8 mouse cellular contexts compared by ENCODE assay signal in genomic region chr11:69580572-69581146, GRCm38 (mm10). TPM values are rescaled to one million over a fixed set of nuclear protein-coding genes. Genes with fewer than 3 reads are reported as not detected.
A peak's percentile ranks its signal among the peaks of the same experiment; 100 is the strongest.
DNase-seq lines count a peak whose midpoint lies in the region; ATAC-seq and TF ChIP-seq lines count a peak whose summit lies in the region.

No protein-coding gene starts in this region.

- no peak for DNase-seq in left cerebral cortex, adult 2 months (ENCODE audit: extremely low spot score in 1 of 2, low spot score in 2 of 2)
- no peak for DNase-seq in left cerebral cortex, adult 8-10 months (ENCODE audit: low spot score in 2 of 2)
- no peak for DNase-seq in embryonic facial prominence, embryonic 14.5 days (ENCODE audit: low spot score)
- no peak for DNase-seq in limb, embryonic 10.5 days (ENCODE audit: low spot score)
- DNase-seq in embryo, embryonic 10 days (ENCODE audit: low spot score), result no peak
- no peak for DNase-seq in gastrocnemius, adult 8-10 months (ENCODE audit: low spot score in 2 of 2)

- H3K4me1 ChIP-seq in embryonic facial prominence, embryonic 14.5 days (ENCODE audit: control insufficient read depth, insufficient read depth, low read length), result peaks cover 22% of the 10 kb centered on the region
- H3K4me1 ChIP-seq in limb, embryonic 10.5 days, result peaks cover 36% of the 10 kb centered on the region
- peaks cover 48% of the 10 kb centered on the region for H3K4me1 ChIP-seq in neural tube, embryonic 13.5 days (replicated peaks)

- intact Hi-C loops in left cerebral cortex, adult 2 months (cut with DNase I), result loop anchor here (1.0 to 5.0 kb wide), 2 partner anchors 25 to 163 kb away; partner anchors contain the start of gene Atp1b2

- no peak for ATAC-seq in embryonic facial prominence, embryonic 14.5 days (ENCODE audit: low read depth)
- peak; percentile 8 for ATAC-seq in neural tube, embryonic 13.5 days (ENCODE audit: low read depth)
- no peak for ATAC-seq in inflammation-experienced regulatory T-cells, adult 6 months

- TF ChIP-seq CTCF in left cerebral cortex, adult 2 months (IDR thresholded peaks at IDR 0.05), result no peak

- H3K4me3 ChIP-seq in left cerebral cortex, adult 2 months, result peak overlapping the region; percentile 91
- H3K4me3 ChIP-seq in embryonic facial prominence, embryonic 14.5 days (ENCODE audit: low read depth, low read length), result peak overlapping the region; percentile 73
- H3K4me3 ChIP-seq in limb, embryonic 10.5 days, result peak overlapping the region; percentile 71
- peak overlapping the region; percentile 75 for H3K4me3 ChIP-seq in neural tube, embryonic 13.5 days

- H3K27me3 ChIP-seq in embryonic facial prominence, embryonic 14.5 days (replicated peaks; ENCODE audit: control insufficient read depth, insufficient read depth, low read length), result no peaks in the 10 kb centered on the region
- no peaks in the 10 kb centered on the region for H3K27me3 ChIP-seq in limb, embryonic 10.5 days (ENCODE audit: low read depth, poor library complexity, severe bottlenecking)
- H3K27me3 ChIP-seq in neural tube, embryonic 13.5 days, result no peaks in the 10 kb centered on the region

- peak overlapping the region; percentile 84 for H3K9ac ChIP-seq in embryonic facial prominence, embryonic 14.5 days (ENCODE audit: low read depth, low read length)
- peak overlapping the region; percentile 79 for H3K9ac ChIP-seq in neural tube, embryonic 13.5 days

- H3K27ac ChIP-seq in left cerebral cortex, adult 2 months, result peak overlapping the region; percentile 97
- H3K27ac ChIP-seq in embryonic facial prominence, embryonic 14.5 days (replicated peaks; ENCODE audit: low read depth, low read length), result peak overlapping the region; percentile 97
- H3K27ac ChIP-seq in limb, embryonic 10.5 days, result peak overlapping the region; percentile 95
- H3K27ac ChIP-seq in neural tube, embryonic 13.5 days (replicated peaks), result peak overlapping the region; percentile 91

- H3K4me2 ChIP-seq in embryonic facial prominence, embryonic 14.5 days (ENCODE audit: low read depth, low read length), result peak overlapping the region; percentile 69
- H3K4me2 ChIP-seq in neural tube, embryonic 13.5 days, result peak overlapping the region; percentile 83

- under 1% methylated on average over 25 of the region's 25 CpGs for WGBS in embryonic facial prominence, embryonic 14.5 days
- WGBS in limb, embryonic 10.5 days, result under 1% methylated on average over 25 of the region's 25 CpGs
- under 1% methylated on average over 25 of the region's 25 CpGs for WGBS in neural tube, embryonic 13.5 days

- H3K9me3 ChIP-seq in embryonic facial prominence, embryonic 14.5 days (ENCODE audit: control insufficient read depth, low read length), result no peaks in the 10 kb centered on the region
- no peaks in the 10 kb centered on the region for H3K9me3 ChIP-seq in limb, embryonic 10.5 days (replicated peaks)
- no peaks in the 10 kb centered on the region for H3K9me3 ChIP-seq in neural tube, embryonic 13.5 days

- peaks cover 14% of the 10 kb centered on the region; the same call in 1 of the 2 replicates for H3K36me3 ChIP-seq in embryonic facial prominence, embryonic 14.5 days (ENCODE audit: control insufficient read depth, insufficient read depth, low read length)
- peaks cover 48% of the 10 kb centered on the region for H3K36me3 ChIP-seq in limb, embryonic 10.5 days
- no peaks in the 10 kb centered on the region for H3K36me3 ChIP-seq in neural tube, embryonic 13.5 days

RNA-seq across cellular contexts. Expression of gene Trp53, which starts 0.5 kb away (rescaled TPM):
- 10 to 100 TPM; 23.7 TPM for total RNA-seq in left cerebral cortex, adult 2 months (2021)
- 10 to 100 TPM; 26.6 to 32.6 (median 28.2) TPM for total RNA-seq in left cerebral cortex, adult 8-10 months (2022)
- polyA plus RNA-seq in embryonic facial prominence, embryonic 14.5 days (2014; fragmentation: Nextera tagmentation; extraction: Ambion mirVana), result 111 and 133 TPM in 2 replicates
- 243 and 267 TPM in 2 replicates for polyA plus RNA-seq in limb, embryonic 10.5 days (2016; fragmentation: Nextera tagmentation; extraction: Ambion mirVana)
- 76.0 and 77.6 TPM in 2 replicates for polyA plus RNA-seq in neural tube, embryonic 13.5 days (2015; fragmentation: Nextera tagmentation; extraction: Ambion mirVana)
- 100 to 1,000 TPM; 193 to 355 (median 324) TPM for polyA plus RNA-seq in inflammation-experienced regulatory T-cells, adult 6 months (2017; shearing (Covaris generic))
- total RNA-seq in gastrocnemius, adult 8-10 months (2022), result 10 to 100 TPM; 12.6 to 17.2 (median 13.8) TPM

RNA-seq across cellular contexts. Expression of gene Wrap53, which starts 0.6 kb away (rescaled TPM):
- 10 to 100 TPM in 1 of 2 experiments, 1 to 10 TPM in 1; 7.6 to 10.5 TPM for total RNA-seq in left cerebral cortex, adult 2 months (2021)
- 10 to 100 TPM; 10.1 to 13.8 (median 11.3) TPM for total RNA-seq in left cerebral cortex, adult 8-10 months (2022)
- 18.4 and 19.8 TPM in 2 replicates for polyA plus RNA-seq in embryonic facial prominence, embryonic 14.5 days (2014; fragmentation: Nextera tagmentation; extraction: Ambion mirVana)
- polyA plus RNA-seq in limb, embryonic 10.5 days (2016; fragmentation: Nextera tagmentation; extraction: Ambion mirVana), result 52.3 and 52.8 TPM in 2 replicates
- polyA plus RNA-seq in neural tube, embryonic 13.5 days (2015; fragmentation: Nextera tagmentation; extraction: Ambion mirVana), result 18.1 and 19.7 TPM in 2 replicates
- 10 to 100 TPM; 22.0 to 32.2 (median 25.7) TPM for polyA plus RNA-seq in inflammation-experienced regulatory T-cells, adult 6 months (2017; shearing (Covaris generic))
- 1 to 10 TPM; 3.3 to 4.4 (median 3.7) TPM for total RNA-seq in gastrocnemius, adult 8-10 months (2022)

RNA-seq across cellular contexts. Expression of gene Efnb3, which starts 20.7 kb away (rescaled TPM):
- 10 to 100 TPM; 46.6 to 63.0 TPM for total RNA-seq in left cerebral cortex, adult 2 months (2021)
- total RNA-seq in left cerebral cortex, adult 8-10 months (2022), result 10 to 100 TPM; 89.2 to 96.6 (median 90.5) TPM
- 7.3 and 8.6 TPM in 2 replicates for polyA plus RNA-seq in embryonic facial prominence, embryonic 14.5 days (2014; fragmentation: Nextera tagmentation; extraction: Ambion mirVana)
- polyA plus RNA-seq in limb, embryonic 10.5 days (2016; fragmentation: Nextera tagmentation; extraction: Ambion mirVana), result 44.2 and 55.2 TPM in 2 replicates
- polyA plus RNA-seq in neural tube, embryonic 13.5 days (2015; fragmentation: Nextera tagmentation; extraction: Ambion mirVana), result 68.1 and 72.0 TPM in 2 replicates
- under 1 TPM in 2 of 3 experiments, not detected in 1; 0.11 to 0.22 TPM for polyA plus RNA-seq in inflammation-experienced regulatory T-cells, adult 6 months (2017; shearing (Covaris generic))
- total RNA-seq in gastrocnemius, adult 8-10 months (2022), result under 1 TPM; 0.31 to 0.46 (median 0.35) TPM

RNA-seq across cellular contexts. Expression of gene Atp1b2, which starts 25.1 kb away (rescaled TPM):
- 100 to 1,000 TPM; 411 to 429 TPM for total RNA-seq in left cerebral cortex, adult 2 months (2021)
- total RNA-seq in left cerebral cortex, adult 8-10 months (2022), result 100 to 1,000 TPM; 400 to 455 (median 419) TPM
- 15.6 and 17.7 TPM in 2 replicates for polyA plus RNA-seq in embryonic facial prominence, embryonic 14.5 days (2014; fragmentation: Nextera tagmentation; extraction: Ambion mirVana)
- polyA plus RNA-seq in limb, embryonic 10.5 days (2016; fragmentation: Nextera tagmentation; extraction: Ambion mirVana), result 1.5 TPM in 2 replicates
- polyA plus RNA-seq in neural tube, embryonic 13.5 days (2015; fragmentation: Nextera tagmentation; extraction: Ambion mirVana), result 29.5 and 30.4 TPM in 2 replicates
- polyA plus RNA-seq in inflammation-experienced regulatory T-cells, adult 6 months (2017; shearing (Covaris generic)), result under 1 TPM in 1 of 3 experiments, not detected in 2; 0.17 TPM
- total RNA-seq in gastrocnemius, adult 8-10 months (2022), result 100 to 1,000 TPM; 333 to 372 (median 353) TPM

RNA-seq across cellular contexts. Expression of gene Dnah2, which starts 31.7 kb away (rescaled TPM):
- total RNA-seq in left cerebral cortex, adult 2 months (2021), result 1 to 10 TPM; 2.7 to 3.7 TPM
- total RNA-seq in left cerebral cortex, adult 8-10 months (2022), result 1 to 10 TPM; 3.3 to 4.9 (median 3.9) TPM
- polyA plus RNA-seq in embryonic facial prominence, embryonic 14.5 days (2014; fragmentation: Nextera tagmentation; extraction: Ambion mirVana), result 6.2 and 6.5 TPM in 2 replicates
- 1.0 and 1.3 TPM in 2 replicates for polyA plus RNA-seq in limb, embryonic 10.5 days (2016; fragmentation: Nextera tagmentation; extraction: Ambion mirVana)
- polyA plus RNA-seq in neural tube, embryonic 13.5 days (2015; fragmentation: Nextera tagmentation; extraction: Ambion mirVana), result 2.2 and 2.7 TPM in 2 replicates
- under 1 TPM in 1 of 3 experiments, not detected in 2; 0.21 TPM for polyA plus RNA-seq in inflammation-experienced regulatory T-cells, adult 6 months (2017; shearing (Covaris generic))
- under 1 TPM in 3 of 4 experiments, not detected in 1; 0.02 to 0.68 (median 0.05) TPM for total RNA-seq in gastrocnemius, adult 8-10 months (2022)
